Mouse (Mus musculus): ENCODE measurements around the gene Wasl.

DNA sequence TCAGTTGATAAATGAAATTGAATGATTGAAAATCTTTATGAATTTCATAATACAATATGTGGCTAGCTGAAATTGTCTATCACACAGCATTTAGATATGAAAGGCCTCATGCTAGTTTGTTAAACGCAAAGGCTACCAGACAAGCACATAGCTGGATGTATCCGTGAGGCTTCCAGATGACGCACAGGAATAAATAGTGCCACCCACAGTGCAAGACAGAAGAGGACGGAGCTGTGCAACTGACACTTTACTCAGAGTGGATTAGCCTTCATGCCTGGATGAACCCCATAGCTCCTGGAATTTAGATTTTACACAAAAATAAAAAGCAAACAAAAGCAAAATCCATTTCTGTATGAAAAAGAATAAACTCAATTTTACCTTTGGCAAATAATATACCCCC, 50.9 kb downstream of the Wasl start:
- TF ChIP-seq CTCF (conservative IDR thresholded peaks at IDR 0.05; ENCODE audit: low read length) (no peak), POU5F1 (IDR thresholded peaks at IDR 0.05; ENCODE audit: borderline replicate concordance, low read length) (no peak), NANOG (IDR thresholded peaks at IDR 0.05; ENCODE audit: borderline replicate concordance, low read length) (no peak)

Data from E14TG2a.4 (cell line).